Mouse (Mus musculus): ENCODE data around the gene Cd79b.

- TF ChIP-seq CTCF (IDR thresholded peaks at IDR 0.05; ENCODE audit: control insufficient read depth, insufficient read depth, low read length) (no peak), POLR2A (IDR thresholded peaks at IDR 0.05; ENCODE audit: borderline replicate concordance, control insufficient read depth, low read depth, low read length) (no peak)
These were observed 38.6 kb upstream of the Cd79b start, which contains the start of gene Scn4a for GRCm38 (mm10) chr11:106353188-106353587.
